Mouse (Mus musculus): ENCODE data around the gene Tpm1.

Tpm1 gene

GRCm38 (mm10) chr9:67049086-67049824 lies at the start of gene Tpm1:
Gene Tpm1, minus strand, starts transcription at chr9:67049406.
- peak; percentile 84 for DNase-seq (ENCODE audit: low spot score)

GRCm38 (mm10) chr9:67094371-67094770 lies 45.2 kb upstream of the Tpm1 start:
- DNase-seq (ENCODE audit: low spot score): no peak

GRCm38 (mm10) chr9:67092210-67092609 lies 43.0 kb upstream of the Tpm1 start:
- DNase-seq (ENCODE audit: low spot score): no peak

GRCm38 (mm10) chr9:67091598-67091997 lies 42.4 kb upstream of the Tpm1 start:
- DNase-seq (ENCODE audit: low spot score): no peak

- no peak for DNase-seq (ENCODE audit: low spot score)
Observed at GRCm38 (mm10) chr9:67091151-67091550, 41.9 kb upstream of the Tpm1 start.

GRCm38 (mm10) chr9:67090633-67091045 lies 41.4 kb upstream of the Tpm1 start:
- no peak for DNase-seq (ENCODE audit: low spot score)

GRCm38 (mm10) chr9:67089167-67089566 lies 40.0 kb upstream of the Tpm1 start:
- no peak for DNase-seq (ENCODE audit: low spot score)

GRCm38 (mm10) chr9:67083801-67084200 lies 34.6 kb upstream of the Tpm1 start:
- DNase-seq (ENCODE audit: low spot score): no peak

- DNase-seq (ENCODE audit: low spot score): peak; percentile 72
Observed at GRCm38 (mm10) chr9:67081688-67082087, 32.5 kb upstream of the Tpm1 start.

- DNase-seq (ENCODE audit: low spot score): no peak
Observed at GRCm38 (mm10) chr9:67077658-67078319, 28.6 kb upstream of the Tpm1 start.

GRCm38 (mm10) chr9:67077266-67077657 lies 28.1 kb upstream of the Tpm1 start:
- DNase-seq (ENCODE audit: low spot score): no peak

- DNase-seq (ENCODE audit: low spot score): no peak
Observed at GRCm38 (mm10) chr9:67072182-67072581, 23.0 kb upstream of the Tpm1 start.

GRCm38 (mm10) chr9:67071596-67071995 lies 22.4 kb upstream of the Tpm1 start:
- DNase-seq (ENCODE audit: low spot score): no peak

- DNase-seq (ENCODE audit: low spot score): no peak
Observed at GRCm38 (mm10) chr9:67071103-67071502, 21.9 kb upstream of the Tpm1 start.

- DNase-seq (ENCODE audit: low spot score): no peak
Observed at GRCm38 (mm10) chr9:67066616-67067015, 17.4 kb upstream of the Tpm1 start.

GRCm38 (mm10) chr9:67059714-67060113 lies 10.5 kb upstream of the Tpm1 start:
- no peak for DNase-seq (ENCODE audit: low spot score)

GRCm38 (mm10) chr9:67058366-67058765 lies 9.2 kb upstream of the Tpm1 start:
- no peak for DNase-seq (ENCODE audit: low spot score)

GRCm38 (mm10) chr9:67050736-67051337 lies 1.6 kb upstream of the Tpm1 start:
- no peak for DNase-seq (ENCODE audit: low spot score)

- no peak for DNase-seq (ENCODE audit: low spot score)
Observed at GRCm38 (mm10) chr9:67049836-67050235, 630 bp upstream of the Tpm1 start.

- no peak for DNase-seq (ENCODE audit: low spot score)
Observed at GRCm38 (mm10) chr9:67048483-67049085, 622 bp downstream of the Tpm1 start.

GRCm38 (mm10) chr9:67047606-67048482 lies 1.4 kb downstream of the Tpm1 start:
- DNase-seq (ENCODE audit: low spot score): no peak

All from urinary bladder, postnatal 14 days (tissue).